ENCODE assay signal across 17 mouse cellular contexts in the genomic region with DNA sequence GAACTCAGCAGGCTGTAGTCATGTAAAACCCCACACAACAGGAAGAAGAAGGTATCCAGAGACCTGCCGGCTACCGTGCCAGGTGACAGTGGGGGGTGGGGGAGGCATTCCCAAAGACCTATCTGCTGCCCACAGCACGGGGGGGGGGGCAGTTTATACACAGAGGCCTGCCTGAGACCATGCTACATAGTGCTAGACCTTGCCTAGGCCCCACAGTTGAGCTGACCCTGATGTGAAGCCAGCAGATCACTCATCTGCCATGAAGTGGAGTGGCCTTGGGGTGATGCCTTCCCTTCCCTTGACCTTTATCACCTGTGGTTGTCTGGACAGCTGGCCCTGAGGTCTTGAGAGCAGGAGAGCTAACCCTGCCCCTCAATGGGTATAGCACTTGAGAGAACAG.
"Had no signal": no experiment of that assay in that cellular context is flagged by ENCODE, and none has a peak within 500 bp of the region (broad histone marks: within the 10 kb centered on the region; RNA-seq: fewer than 3 reads in every experiment).

No protein-coding gene starts in this region.

- H3K27me3 ChIP-seq: lung, embryonic 15.5 days; megakaryocyte, embryonic 14.5 days; neural tube, embryonic 12.5 days; stomach, embryonic 15.5 days had no signal

- H3K9me3 ChIP-seq: lung, embryonic 15.5 days; megakaryocyte, embryonic 14.5 days; neural tube, embryonic 12.5 days; stomach, embryonic 15.5 days had no signal

- H3K9ac ChIP-seq: liver, postnatal 0 days; lung, embryonic 15.5 days; neural tube, embryonic 12.5 days; stomach, embryonic 15.5 days had no signal

- H3K4me2 ChIP-seq: lung, embryonic 15.5 days; midbrain, embryonic 11.5 days; neural tube, embryonic 12.5 days; stomach, embryonic 15.5 days had no signal

- H3K4me3 ChIP-seq: lung, embryonic 15.5 days; megakaryocyte, embryonic 14.5 days; neural tube, embryonic 12.5 days; stomach, embryonic 15.5 days had no signal

- H3K36me3 ChIP-seq: lung, embryonic 15.5 days; neural tube, embryonic 12.5 days; stomach, embryonic 15.5 days had no signal

- DNase-seq: liver, postnatal 0 days; lung, adult 2 months; lung, postnatal 14 days; lung, postnatal 36 days; midbrain, embryonic 14.5 days; right cerebral cortex, postnatal 14 days; thymus, adult 2 months; thymus, postnatal 25 days; thymus, postnatal 4 days had no signal

- ATAC-seq: liver, postnatal 0 days; lung, postnatal 0 days had no signal

- H3K27ac ChIP-seq: lung, embryonic 15.5 days; macrophage; neural tube, embryonic 12.5 days; stomach, embryonic 15.5 days; stomach, postnatal 0 days had no signal

- H3K4me1 ChIP-seq: lung, embryonic 15.5 days; neural tube, embryonic 12.5 days; stomach, embryonic 15.5 days had no signal
